Mouse (Mus musculus): ENCODE measurements around the gene Mdh1b.

Mdh1b gene

GRCm38 (mm10) chr1:63659591-63659990, 70.5 kb downstream of the Mdh1b start:
- ATAC-seq (ENCODE audit: low TSS enrichment): peak; percentile 90

DNA sequence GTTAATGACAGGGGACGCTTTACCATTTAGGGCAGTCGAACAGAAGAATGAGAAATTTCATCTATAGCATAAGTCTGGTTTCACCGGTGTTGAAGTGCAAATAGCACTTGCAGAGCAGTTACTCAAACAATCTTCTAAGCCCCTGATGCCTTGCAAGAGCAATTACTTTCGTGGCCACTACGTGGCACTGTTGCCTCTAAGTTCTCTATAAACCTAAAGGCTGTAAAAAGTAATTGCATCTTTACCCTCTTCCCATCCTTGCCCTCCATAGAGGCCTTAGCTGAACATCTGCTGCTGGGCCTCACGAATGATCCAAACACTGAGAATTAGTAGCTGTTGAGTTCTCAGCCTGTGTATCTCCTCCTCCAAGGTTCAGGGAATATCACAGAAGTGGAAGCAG, 72.1 kb downstream of the Mdh1b start:
- ATAC-seq (ENCODE audit: low TSS enrichment): peak; percentile 90

Data from frontal cortex, adult (tissue).